Mouse (Mus musculus): ENCODE results near the gene Pcdh18.

The Pcdh18 gene

DNA sequence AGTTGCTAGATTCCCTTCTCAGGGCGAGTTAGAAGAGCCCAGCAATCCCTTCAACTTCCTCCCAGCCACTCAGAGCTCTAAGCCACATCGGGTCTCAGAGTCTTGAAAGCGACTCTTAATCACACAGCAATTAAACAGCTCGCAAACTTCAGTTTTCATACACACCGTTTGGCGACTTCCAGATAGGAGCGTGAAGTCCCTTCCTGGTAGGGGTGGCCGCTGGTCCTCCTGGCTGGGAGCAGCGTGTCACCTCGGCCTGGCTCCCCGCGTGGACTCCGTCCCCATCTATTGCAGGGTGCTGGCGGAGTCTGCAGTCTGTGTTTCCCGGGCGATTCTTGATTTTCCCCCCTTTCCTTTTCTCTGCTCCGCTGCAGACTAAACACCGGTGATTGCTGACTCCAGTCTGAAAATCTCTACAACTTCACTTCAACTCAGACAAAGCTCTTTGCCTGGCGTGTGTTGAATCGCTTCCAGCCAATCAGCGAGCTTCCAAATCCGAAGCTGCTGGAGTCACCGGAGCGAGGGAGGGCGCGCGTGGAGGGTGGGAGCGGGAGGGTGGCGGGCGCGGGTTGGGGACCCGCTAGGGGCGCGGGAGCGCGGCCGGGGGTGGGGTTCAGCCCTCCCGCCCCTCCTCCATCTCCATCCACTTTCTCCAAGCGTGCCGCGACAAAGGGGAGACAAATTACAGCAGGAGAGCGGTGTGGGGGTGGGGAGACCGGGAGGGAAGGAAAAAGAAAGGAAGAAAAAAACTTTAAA lies at the start of gene Pcdh18:
Gene Pcdh18, minus strand, starts transcription at position 456 of the 756 bp plus-strand sequence.
- no peak for DNase-seq (ENCODE audit: low read depth, low spot score)

DNA sequence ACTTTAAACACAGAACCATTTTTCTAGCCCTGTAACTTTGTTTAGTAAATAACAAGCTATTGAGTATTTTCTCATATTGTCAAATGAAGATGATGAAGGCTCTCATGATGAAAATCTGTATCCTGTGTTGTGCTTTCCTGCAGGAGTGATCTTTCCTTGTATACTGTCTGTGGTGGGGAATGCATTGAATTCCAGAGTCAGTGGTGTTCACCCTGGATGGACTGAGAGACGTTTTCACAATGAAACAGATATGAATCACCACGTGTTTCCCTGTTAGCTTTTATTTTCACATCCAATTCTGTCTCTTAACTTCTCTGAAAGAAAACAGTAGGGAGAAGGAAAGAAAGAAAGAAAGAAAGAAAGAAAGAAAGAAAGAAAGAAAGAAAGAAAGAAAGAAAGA lies 49.7 kb upstream of the Pcdh18 start:
- no peak for DNase-seq (ENCODE audit: low read depth, low spot score)

DNA sequence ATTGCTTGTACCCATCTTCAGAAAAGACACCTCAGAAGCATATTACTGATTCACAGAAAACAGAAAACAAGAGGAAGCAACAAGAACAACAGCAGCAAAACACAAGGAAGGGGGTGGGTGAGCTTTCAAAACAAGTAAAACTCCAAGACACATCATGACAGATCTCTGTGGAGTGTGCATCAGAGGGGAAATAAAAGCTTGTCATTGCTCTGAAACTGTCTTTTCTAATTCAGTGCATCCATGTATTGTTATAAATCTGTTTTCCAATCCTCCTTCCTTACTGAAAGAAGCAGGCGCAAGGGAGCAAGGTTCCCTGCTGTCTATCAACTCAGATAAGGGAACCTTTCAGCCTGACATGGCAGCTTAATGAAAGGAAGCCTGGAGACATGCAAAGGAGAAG lies 48.4 kb upstream of the Pcdh18 start:
- DNase-seq (ENCODE audit: low read depth, low spot score), result no peak

DNA sequence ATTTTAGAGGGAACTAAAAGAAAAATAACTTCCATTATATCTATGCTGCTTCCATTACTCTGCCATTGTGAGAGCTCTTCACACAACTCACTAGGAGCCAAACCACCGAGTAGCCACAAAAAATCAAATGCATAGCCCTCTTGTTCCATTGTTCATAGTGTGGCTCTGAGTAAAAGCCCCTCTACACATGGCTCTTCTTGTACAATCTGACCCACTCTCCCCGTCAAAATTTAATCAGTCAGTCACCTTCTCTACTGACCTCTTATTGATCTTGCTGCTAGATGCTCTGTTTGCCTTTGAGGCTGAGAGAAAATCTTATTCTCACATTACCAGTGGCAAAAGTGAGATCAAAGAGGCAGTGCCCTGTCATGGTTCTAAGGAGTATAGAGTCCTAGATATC lies 31.2 kb upstream of the Pcdh18 start:
- no peak for DNase-seq (ENCODE audit: low read depth, low spot score)

DNA sequence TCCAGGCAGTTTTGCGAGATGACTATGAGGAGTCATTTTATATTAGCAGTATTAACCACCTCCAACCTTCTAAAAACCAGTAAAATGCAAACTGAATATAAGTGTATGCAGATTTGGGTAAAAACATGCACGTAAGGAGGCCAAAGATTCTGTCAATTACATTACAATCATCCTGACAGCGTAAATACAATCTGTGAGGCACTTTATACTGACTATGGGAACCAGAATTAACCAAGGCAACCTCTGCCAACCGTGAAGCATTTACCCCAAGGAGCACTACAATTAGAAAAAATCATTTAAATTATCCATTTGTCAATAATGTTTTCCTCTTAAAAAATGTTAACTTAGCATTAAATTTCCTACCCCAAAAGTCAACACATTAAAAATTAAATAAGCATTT lies 30.6 kb upstream of the Pcdh18 start:
- DNase-seq (ENCODE audit: low read depth, low spot score), result no peak

GRCm38 (mm10) chr3:49768992-49769738 lies 12.0 kb upstream of the Pcdh18 start:
- DNase-seq (ENCODE audit: low read depth, low spot score), result no peak

- DNase-seq (ENCODE audit: low read depth, low spot score), result no peak
These were observed 5.6 kb upstream of the Pcdh18 start for GRCm38 (mm10) chr3:49762711-49763110.

GRCm38 (mm10) chr3:49761971-49762370 lies 4.8 kb upstream of the Pcdh18 start:
- no peak for DNase-seq (ENCODE audit: low read depth, low spot score)

DNA sequence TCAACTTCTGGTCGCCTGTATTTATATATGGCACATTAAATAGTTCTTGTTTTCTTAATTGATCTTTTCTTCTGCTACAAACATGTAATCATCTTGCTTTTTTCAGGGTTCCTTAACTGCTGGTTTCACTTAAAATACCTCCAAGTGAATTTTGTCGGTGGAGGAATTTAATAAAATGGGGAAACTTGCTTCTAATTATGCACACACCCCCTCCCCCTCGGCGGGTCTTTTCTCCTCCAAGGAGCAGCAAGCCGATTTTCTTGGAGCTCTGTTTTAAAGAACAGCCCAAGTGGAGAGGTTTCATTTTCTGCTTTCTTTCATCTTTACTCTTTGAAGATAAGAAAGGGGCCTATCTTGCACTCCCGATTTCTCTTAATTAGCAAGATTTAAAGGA lies 498 bp upstream of the Pcdh18 start:
- no peak for DNase-seq (ENCODE audit: low read depth, low spot score)

DNA sequence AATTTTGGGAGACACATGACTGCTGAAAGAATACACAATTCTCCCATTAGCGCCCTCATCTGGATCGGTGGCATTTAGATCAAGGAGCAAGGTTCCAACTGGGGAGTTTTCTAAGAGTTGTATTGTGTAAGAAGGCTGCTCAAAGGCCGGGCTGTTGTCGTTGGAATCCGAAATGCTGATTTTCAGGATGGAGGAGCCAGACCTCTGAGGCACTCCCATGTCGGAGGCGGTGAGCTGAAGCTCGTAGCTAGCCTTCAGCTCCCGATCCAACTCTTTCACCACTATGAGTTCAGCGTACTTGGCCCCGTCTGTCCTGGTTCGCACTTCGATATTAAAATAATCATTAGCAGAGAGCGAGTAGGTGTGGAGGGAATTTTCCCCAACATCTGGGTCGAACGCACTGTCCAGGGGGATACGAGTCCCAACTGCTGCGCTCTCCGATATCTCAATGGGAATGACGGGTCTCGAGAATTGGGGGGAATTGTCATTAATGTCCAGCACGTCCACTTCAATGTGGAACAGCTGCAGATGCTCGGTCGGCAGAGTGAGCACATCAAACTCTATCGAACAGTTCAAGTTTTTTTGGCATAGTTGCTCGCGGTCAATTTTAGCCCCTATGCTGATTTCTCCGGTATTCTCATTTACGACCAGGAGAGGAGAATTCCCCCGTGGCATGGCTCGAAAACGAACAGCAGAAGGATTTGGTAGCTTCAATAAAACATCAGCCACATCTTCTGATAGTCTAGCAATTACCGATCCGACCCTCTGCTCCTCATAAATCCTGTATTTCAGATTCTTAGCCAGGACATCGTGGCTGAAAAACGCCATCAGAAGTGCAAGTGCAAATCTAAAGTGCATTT lies 909 bp downstream of the Pcdh18 start:
- DNase-seq (ENCODE audit: low read depth, low spot score), result no peak

DNA sequence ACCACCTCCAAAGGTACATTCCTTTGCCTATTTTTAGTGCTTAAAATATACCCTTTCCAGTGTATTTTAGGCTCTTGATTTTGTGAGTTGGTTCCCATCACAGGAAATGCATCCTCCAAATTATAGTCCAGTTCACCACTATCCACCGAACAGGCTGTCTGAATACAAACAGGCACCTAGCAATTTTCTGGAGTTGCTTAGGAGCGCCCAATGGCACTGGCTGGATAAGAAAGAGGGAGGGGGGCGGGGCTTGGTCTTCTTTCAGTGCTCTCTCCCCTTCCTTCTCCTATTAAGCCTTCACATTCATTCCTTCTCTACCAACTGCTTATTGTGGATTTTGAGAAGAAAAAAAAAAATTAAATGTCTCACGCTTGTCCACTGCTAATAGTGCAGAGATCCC lies 4.4 kb downstream of the Pcdh18 start:
- DNase-seq (ENCODE audit: low read depth, low spot score), result no peak

DNA sequence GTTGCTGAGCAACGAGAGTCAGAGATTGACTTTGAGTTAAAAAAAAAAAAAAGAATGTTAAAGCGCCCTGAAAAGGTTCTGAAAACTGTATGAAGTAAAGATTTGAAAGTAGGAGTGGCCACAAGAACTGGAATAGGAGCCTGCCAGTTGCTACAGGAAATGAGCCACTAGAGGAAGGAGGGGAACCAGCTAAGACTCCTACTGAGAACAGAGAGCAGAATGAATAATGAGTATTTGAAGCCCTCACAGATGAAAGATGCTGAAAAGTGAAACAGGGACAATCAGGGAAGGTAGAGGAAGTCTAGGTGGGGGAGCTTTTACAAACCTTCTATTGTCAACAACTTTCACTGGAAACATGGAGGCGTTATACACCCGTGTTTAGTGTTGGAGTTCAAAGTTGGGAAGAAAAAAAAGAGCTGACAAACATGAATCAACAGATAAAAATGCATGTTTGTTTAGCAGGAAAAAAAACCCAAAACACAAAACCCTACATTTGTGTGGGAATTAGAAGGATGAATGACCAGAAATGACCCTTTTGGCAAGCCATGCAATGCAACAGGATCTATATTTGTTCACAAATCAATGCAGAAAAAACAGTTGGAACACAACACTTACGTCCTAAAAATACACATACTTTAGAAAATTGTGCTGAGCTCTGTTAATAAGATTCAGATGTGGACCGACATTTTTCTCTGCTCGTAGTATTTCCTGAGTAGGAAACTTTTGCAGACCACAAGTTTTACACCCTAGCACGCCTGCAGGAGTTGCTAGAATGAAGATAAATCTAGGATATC lies 7.4 kb downstream of the Pcdh18 start:
- DNase-seq (ENCODE audit: low read depth, low spot score), result no peak

- DNase-seq (ENCODE audit: low read depth, low spot score), result no peak
These were observed 9.1 kb downstream of the Pcdh18 start for GRCm38 (mm10) chr3:49748054-49748453.

DNA sequence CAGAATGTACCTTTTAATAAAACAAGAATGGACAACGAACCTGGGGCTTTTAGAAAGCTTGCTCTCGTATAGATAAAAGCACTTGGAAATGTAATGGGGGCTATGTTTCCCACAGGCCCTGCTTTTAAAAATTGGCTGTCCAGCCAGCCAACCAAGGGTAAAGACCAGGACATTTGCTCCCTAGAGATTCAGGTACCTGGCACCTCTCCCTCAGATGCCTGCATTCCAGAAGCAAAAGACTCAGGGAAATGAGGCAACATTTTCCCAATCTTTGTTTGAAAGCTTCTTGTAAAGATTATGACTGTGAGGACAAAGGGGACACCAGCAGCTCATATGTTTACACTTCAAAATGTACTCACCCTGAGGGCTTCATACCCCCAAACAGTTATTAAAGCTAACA lies 18.1 kb downstream of the Pcdh18 start:
- DNase-seq (ENCODE audit: low read depth, low spot score), result no peak

DNA sequence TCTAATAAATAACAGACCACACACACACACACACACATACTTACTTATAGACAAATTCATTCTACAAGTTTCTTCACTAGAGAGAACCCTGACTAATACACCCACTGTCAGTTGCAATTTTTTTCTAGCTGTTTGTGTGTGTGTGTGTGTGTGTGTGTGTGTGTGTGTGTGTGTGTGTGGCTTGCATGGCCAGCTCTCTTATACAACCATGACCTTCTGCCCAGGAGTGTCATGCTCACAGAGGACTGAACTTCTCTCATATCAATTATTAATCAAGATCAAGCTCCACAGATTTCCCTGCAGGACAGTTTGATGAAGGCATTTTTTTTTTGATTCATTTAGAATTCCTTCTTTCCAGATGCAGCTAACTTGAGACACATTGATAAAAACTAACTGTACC lies 18.6 kb downstream of the Pcdh18 start:
- DNase-seq (ENCODE audit: low read depth, low spot score), result no peak

DNA sequence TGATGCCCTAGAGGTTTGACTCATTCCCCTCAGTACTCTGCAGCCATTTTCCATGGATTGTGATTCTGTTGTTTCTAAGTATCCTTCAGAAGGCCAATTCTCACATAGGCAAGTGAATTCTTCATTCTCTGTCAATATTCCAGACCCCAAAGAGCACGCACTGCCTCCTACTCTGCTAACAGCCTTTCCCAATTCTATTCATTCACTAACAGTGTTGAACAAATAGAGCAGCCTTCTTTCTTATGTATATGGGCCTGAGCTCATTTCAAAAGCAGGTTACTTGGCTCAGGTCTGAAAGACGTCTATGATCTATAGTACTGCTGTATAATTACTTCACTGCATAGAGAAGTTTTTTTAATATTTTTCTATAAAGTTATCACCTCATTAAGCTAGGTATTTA lies 50.6 kb downstream of the Pcdh18 start:
- DNase-seq (ENCODE audit: low read depth, low spot score), result no peak

- no peak for DNase-seq (ENCODE audit: low read depth, low spot score)
These were observed 57.2 kb downstream of the Pcdh18 start for GRCm38 (mm10) chr3:49699951-49700350.
